Mouse (Mus musculus) G1E-ER4 (cell line): Measurements from ENCODE around the gene Fgd5. TPM values are rescaled to one million over a fixed set of nuclear protein-coding genes. Genes with fewer than 3 reads are reported as not detected.

Experiments
- GATA1 ChIP-seq: IDR thresholded peaks from one replicate; pipeline ENCODE4 v1.8.0; 2012; ENCODE audit warnings: low read length, inconsistent platforms
- polyA plus RNA-seq: library from polyadenylated mRNA; stranded (reverse); fragments of >175 nt; gene quantifications from 2 replicates; pipeline ENCODE4 v1.2.3, GENCODE M21; 2012

The Fgd5 gene
- polyA plus RNA-seq, 1 experiment: not detected

- no peak for TF ChIP-seq GATA1
Measured at GRCm38 (mm10) chr6:92034713-92035112, 56.0 kb downstream of the Fgd5 start.

DNA sequence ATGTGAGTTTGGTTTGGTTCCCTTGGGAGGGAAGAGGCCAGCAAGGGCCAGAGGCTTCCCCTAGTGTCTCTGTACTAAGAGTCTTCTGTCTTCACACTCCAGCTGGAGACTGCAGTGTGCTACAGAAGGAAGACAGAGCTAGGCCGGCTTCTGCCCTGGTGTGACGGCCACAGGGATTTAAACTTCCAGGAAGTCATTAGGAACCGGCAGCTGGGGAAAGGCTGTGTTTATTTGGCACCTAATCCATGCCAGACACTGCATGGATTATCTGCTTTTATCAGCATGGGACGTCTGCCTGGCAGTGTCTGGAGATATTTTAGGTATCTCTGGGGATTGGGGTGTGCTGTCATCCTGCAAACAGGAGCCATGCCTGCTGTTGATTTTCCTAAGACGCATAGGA is 57.7 kb downstream of the Fgd5 start:
- TF ChIP-seq GATA1: no peak

- TF ChIP-seq GATA1: no peak
Measured at GRCm38 (mm10) chr6:92038158-92038557, 59.5 kb downstream of the Fgd5 start.

DNA sequence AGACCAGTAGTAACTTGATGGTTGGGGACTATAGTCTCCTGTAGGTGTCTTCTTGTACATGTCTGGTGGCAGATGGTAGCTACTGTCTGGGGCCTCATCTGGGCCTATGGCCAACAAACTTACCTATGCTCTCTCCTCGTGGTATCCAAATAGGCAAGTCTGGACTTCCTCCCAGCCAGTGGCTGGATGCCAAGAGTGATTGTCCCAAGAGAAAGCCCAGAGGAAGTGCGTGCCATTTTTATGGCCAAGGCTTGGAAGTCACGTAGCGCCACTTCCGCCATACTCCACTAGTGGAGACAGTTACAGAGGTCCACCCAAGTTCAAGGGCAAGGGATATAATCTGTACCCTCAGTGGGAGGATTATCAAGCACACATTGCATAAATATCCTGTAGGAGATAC is 62.6 kb downstream of the Fgd5 start:
- TF ChIP-seq GATA1: no peak

- no peak for TF ChIP-seq GATA1
Measured at GRCm38 (mm10) chr6:92042055-92042454, 63.4 kb downstream of the Fgd5 start.

DNA sequence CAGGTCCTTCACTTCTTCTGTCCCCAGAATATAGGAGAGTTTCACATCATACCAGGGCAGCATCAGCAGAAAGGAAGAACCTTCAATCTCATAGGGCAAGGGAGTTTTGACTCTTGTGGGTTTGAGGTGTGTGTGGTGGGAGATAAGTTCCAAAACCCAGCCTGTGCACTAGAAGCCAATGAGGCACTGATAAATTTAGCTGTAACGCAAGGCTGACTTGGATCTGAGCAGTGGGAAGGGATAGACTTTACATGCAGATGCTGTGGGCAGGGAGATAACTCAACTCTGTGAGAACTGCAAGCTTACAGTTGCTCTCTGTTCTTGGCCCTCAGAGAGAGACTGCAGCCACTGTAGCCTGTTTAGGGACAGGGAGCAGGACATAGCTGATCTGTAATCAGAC is 64.2 kb downstream of the Fgd5 start:
- TF ChIP-seq GATA1: peak; percentile 40

DNA sequence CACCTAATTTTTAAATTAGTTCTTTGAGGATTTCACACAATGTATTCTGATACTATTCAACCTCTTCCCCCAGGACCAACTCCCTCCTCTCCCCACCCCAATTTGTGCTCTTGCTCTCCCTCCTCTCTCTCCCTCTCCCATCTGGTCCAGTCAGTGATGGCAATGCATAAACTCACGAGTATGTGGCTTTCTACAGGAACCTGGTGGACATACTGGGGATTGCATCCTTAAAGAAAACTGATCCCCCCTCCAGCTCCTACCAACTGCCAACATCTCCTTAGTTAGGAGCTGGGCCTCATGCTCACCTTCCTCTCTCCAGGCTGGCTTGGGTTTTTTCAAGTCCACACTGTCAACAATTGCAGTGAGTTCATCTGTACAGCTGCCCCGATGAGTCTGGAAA is 79.1 kb downstream of the Fgd5 start:
- TF ChIP-seq GATA1: no peak

DNA sequence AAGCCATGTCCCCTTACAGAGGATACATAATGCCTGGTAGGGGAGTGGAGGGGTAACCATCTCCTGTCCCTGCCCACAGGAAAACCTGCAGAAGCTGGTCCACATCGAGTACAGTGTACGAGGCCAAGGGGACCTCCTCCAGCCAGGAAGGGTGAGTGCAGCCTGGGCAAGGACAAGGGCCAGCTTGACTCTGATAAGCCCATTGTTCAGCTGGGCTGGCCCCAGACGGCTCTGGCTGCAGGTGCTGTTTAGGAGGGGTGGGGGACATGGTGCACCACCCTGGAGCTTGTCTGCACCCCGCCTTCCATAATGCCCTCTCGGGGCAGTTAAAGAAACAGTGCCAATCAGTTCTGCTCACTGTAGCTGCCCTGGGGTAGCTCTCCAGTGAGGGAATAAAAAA is 83.0 kb downstream of the Fgd5 start:
- TF ChIP-seq GATA1: no peak

DNA sequence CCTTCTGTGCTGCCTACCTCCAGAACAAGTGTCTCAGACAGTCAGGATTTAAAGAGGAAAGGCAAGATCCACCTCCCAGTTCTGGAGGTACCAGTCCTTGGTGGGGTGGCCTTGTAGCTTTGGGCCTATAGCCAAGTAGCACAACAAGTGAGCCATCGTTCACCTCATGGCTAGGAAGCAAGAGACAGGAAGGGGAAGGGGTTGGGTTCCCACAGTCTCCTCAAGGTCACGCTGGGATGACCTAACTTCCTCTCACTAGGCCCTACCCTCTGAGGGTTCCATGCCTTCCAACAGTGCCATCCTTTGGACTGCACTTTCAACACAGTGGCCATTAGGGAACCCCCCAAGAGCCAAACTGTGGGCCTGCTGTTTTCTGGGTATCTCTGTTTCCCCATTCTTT is 84.8 kb downstream of the Fgd5 start:
- no peak for TF ChIP-seq GATA1

DNA sequence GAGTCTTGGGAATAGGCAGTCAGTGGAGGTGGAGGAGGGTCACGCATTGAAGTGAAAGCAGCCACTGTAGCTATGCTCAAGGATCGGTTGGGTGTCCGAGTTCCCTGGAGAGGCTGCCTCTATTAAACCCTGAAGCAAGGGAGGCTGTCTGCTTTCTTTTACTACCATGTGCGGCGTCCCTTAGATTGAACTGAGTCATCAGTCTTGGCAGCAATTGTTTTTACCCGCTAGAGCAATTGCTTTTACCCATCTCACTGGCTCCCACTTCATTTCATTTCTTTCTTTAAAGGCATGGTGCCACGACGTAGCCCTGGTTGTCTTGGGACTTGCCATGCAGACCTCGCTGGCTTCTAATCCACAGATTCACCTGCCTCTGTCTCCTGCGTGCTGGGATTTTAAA is 85.4 kb downstream of the Fgd5 start:
- TF ChIP-seq GATA1: no peak

DNA sequence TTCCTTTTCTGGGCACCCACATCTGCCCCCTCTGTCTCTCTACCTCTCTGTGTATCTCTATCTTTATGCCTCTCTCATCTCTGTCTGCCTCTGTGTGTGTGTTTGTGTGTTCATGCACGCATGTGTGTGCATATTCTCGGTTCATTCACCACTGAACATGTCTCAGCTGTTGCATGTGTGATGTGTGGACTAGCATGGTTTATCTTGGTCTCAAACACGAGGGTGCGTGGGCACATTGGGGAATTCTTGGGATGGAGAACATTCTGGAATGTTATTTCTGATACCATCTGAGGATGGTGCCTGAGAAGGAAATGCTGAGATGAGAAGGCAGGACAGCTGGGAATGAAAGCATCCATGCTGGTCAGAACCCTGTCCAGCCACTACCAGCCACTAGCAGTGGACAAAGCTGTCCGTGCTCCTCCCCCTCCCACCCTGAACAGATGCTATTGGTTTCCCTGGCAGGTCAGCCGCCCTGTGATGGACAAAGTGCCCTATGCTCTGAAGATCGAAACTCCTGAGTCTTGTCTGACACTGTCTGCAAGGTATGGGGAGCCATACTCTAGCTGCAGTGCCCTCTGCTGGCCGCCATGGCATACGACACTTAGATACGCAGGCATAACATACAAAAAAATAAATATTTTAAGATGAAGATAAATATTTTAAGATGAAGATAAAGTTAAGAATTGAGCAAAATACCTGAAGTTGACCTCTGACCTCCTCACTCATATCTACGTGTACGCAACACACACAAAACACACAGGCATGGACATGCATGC is 87.2 kb downstream of the Fgd5 start:
- TF ChIP-seq GATA1: no peak

DNA sequence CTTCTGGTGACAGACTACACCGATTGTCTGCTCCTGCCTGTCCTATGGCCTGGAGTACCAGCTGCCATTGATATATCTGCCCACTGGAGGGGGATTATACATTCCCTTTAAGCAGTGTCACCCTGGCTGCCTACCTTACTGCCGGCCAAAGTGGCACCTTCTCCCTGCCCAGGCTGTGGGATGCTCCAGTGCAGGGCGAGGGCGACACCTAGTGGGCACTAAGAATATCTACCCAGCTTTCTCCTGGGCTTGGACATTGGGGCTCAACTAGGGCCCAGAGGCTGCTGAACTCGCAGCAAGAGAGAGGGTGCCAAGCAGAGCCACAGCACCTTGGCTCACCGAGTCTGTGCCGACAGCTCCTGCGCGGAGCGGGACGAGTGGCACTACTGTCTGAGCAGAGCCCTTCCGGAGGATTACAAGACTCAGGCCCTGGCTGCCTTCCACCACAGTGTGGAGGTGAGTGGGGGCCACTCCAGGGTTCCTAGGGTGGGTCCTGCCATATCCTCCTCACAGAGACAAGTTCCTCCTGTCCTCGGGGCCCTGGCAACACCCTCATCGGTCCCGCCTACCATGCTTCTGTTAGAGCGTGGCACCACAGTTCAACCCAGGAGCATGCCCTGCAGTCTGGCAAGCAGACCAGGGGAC is 88.6 kb downstream of the Fgd5 start:
- TF ChIP-seq GATA1: no peak

DNA sequence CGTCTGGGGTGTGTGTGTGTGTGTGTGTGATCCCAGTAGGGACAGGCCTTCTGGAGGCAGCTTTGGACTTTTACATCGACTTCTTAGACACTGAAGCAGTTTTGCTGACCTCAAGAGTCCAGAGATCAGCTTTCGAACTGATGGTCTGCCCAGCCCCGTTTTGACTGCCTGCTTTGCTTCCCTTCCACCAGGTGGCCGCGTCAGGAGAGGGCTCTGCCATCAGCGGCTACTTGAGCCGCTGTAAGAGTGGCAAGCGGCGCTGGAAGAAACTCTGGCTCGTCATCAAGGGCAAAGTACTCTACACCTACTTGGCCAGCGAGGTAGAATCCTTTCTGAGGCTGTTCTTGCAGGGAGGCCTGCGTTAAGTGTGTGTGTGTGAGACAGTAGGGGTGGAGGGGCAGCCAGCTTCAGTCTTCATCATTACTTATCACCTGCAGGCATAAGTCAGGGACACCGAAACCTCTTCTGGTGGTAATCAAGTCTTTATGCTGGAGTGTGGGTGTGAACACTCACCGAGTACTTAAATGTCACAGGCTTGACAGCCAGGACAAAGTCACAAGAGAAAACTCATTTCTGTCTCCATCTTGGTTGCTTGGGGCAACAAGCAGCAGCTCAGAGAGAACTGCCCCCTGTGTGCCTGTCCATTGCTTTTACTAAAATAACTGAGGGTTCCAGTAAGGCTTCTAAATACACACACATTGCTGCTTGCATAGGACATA is 92.6 kb downstream of the Fgd5 start:
- TF ChIP-seq GATA1: no peak

GRCm38 (mm10) chr6:92080730-92081129 is 102.1 kb downstream of the Fgd5 start:
- TF ChIP-seq GATA1: no peak

DNA sequence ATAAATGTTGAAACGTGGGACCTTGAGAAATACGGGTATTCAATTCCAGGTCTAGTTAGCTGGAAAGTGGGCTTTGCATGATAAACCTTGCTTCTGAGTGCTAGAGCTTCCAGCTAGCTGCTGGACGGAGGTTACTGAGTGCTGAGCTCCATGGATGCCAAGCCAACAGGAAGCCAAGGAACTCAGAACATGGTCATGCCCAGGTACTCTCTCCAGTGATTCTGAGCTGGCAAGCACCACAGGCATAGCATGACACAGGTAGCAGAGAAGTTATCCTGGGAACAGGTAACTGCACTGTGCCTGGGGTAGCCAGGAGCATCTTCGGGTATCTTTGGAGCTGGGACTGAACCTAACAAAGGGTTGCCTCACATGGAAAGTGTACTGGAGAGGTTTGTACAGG is 104.1 kb downstream of the Fgd5 start:
- no peak for TF ChIP-seq GATA1

DNA sequence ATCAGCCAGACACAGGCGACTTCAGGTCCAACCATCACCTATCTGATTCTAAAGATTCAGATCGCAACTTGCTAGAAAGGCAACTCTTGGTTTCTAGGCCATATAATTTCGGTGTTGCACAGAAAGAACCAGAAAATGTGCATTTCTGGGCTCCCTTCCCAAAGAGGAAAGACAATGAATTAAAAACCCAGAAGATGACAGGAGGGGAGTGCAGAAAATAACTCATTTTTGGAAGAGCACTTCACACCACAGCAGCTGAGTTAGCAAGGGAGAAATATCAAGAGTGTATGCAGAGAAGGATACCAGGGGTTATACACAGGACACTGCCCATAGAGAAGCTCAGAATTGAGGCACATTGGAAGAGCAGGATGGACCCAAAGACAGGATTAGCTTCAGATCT is 106.3 kb downstream of the Fgd5 start:
- TF ChIP-seq GATA1: no peak

DNA sequence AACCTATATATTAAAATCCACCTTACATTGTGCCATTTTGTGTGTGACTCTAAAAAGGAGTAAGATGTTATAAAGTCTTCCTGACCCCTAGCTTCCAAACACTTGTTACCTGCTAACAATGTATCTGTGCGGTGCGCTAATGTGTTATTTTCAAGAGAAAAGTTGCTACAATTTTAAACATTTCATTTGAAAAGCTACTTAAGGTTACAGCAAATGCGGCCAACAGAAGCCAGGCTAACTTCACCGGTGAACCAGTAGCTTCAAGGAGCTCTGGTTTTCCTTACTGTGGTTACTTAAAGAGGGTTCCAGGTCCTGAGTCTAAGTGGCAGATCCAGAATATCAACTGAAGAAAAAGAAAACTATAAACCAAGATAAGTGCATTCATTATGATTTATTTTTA is 111.3 kb downstream of the Fgd5 start:
- TF ChIP-seq GATA1: no peak
